Mouse (Mus musculus) C2C12 (cell line): ENCODE data around the gene Fam213b.

ENCODE experiments used
- CTCF ChIP-seq: IDR thresholded peaks from one replicate; pipeline ENCODE4 v1.5.1; 2011; ENCODE audit not compliant: control insufficient read depth, insufficient read depth, insufficient read length
- FOSL1 ChIP-seq: IDR thresholded peaks from one replicate; pipeline ENCODE4 v1.8.0; 2011; ENCODE audit warnings: mild to moderate bottlenecking, low read length; ENCODE audit not compliant: poor library complexity, insufficient read depth, severe bottlenecking
- MAX ChIP-seq: IDR thresholded peaks from one replicate; pipeline ENCODE4 v1.6.1; 2011; ENCODE audit warnings: mild to moderate bottlenecking, control low read depth
- MYOD1 ChIP-seq: IDR thresholded peaks from one replicate; pipeline ENCODE4 v1.6.1; 2011; ENCODE audit warnings: low read depth; ENCODE audit not compliant: control insufficient read depth, insufficient read length
- MYOG ChIP-seq: IDR thresholded peaks from one replicate; pipeline ENCODE4 v1.6.1; 2011; ENCODE audit not compliant: control insufficient read depth, insufficient read length; ENCODE audit errors: extremely low read depth

- TF ChIP-seq MYOG (no peak), CTCF (no peak), FOSL1 (no peak), MYOD1 (no peak), MAX (no peak)
Measured at GRCm38 (mm10) chr4:154855721-154856479, 43.0 kb downstream of the Fam213b start.
